Mouse (Mus musculus) CH12.LX (cell line): ENCODE measurements around the gene E030018B13Rik. TPM values are rescaled to one million over a fixed set of nuclear protein-coding genes. Genes with fewer than 3 reads are reported as not detected.

Source experiments
- DNase-seq: peaks from one replicate; pipeline ENCODE4 v3.0.0-alpha.2; 2013; ENCODE audit errors: extremely low read depth
- H3K27ac ChIP-seq: 2 replicates; pipeline ENCODE4 v1.5.1; 2012; ENCODE audit warnings: low read depth, mild to moderate bottlenecking, control low read depth, moderate library complexity; ENCODE audit not compliant: insufficient read depth
- H3K27me3 ChIP-seq: replicated peaks from 2 replicates; pipeline ENCODE3; 2012; ENCODE audit warnings: inconsistent platforms
- H3K36me3 ChIP-seq, 2 experiments: replicated peaks in 1 of 2; 2 replicates each; pipeline versions ENCODE3 to v1.6.1; 2012; ENCODE audit warnings: inconsistent platforms in 1 of 2, low read length in 1 of 2, mild to moderate bottlenecking in 1 of 2, mixed read lengths in 1 of 2, moderate library complexity in 1 of 2; ENCODE audit not compliant: control insufficient read depth in 1 of 2, insufficient read depth in 1 of 2
- H3K4me1 ChIP-seq, 2 experiments: 2 replicates each; pipeline ENCODE4 v1.6.1; 2012; ENCODE audit warnings: inconsistent platforms in 1 of 2, moderate library complexity in 1 of 2; ENCODE audit not compliant: insufficient read depth in 2 of 2, control insufficient read depth in 1 of 2
- H3K4me2 ChIP-seq: 2 replicates; pipeline ENCODE4 v1.6.1; 2012; ENCODE audit warnings: low read depth, mild to moderate bottlenecking, control low read depth; ENCODE audit not compliant: poor library complexity, insufficient read depth, severe bottlenecking
- H3K4me3 ChIP-seq, 3 experiments: fragments of 150-350 bp in 1 of 3; sonication (generic) in 1 of 3; replicated peaks in 1 of 3; 2 replicates each; pipeline versions ENCODE3 to v1.5.1; 2011 to 2012; ENCODE audit warnings: low read depth in 2 of 3, low read length in 2 of 3, mild to moderate bottlenecking in 2 of 3, moderate library complexity in 2 of 3, control low read depth in 1 of 3, improper control_type of control experiment in 1 of 3, inconsistent platforms in 1 of 3, mixed read lengths in 1 of 3; ENCODE audit not compliant: poor library complexity in 1 of 3
- H3K79me2 ChIP-seq: replicated peaks from 2 replicates; pipeline ENCODE4 v1.6.1; 2012; ENCODE audit warnings: mild to moderate bottlenecking, moderate library complexity; ENCODE audit not compliant: control insufficient read depth, poor library complexity, insufficient read depth, severe bottlenecking; ENCODE audit errors: extremely low read depth
- H3K9ac ChIP-seq: 2 replicates; pipeline ENCODE4 v1.6.1; 2012; ENCODE audit warnings: low read depth, mild to moderate bottlenecking, control low read depth, moderate library complexity; ENCODE audit not compliant: insufficient read depth
- H3K9me3 ChIP-seq: replicated peaks from 2 replicates; pipeline ENCODE3; 2012; ENCODE audit warnings: low read length, inconsistent platforms, mixed read lengths
- BHLHE40 ChIP-seq: IDR thresholded peaks from 2 replicates; pipeline ENCODE4 v1.6.1; 2011; ENCODE audit warnings: mild to moderate bottlenecking, low read depth, low read length, improper control_type of control experiment
- CHD2 ChIP-seq: IDR thresholded peaks from 2 replicates; pipeline ENCODE4 v1.6.1; 2011; ENCODE audit warnings: low read length, improper control_type of control experiment
- CTCF ChIP-seq, 2 experiments: IDR thresholded peaks in 1 of 2; conservative IDR thresholded peaks in 1 of 2; 2 replicates each; pipeline ENCODE4 v1.5.1; 2011 to 2012; ENCODE audit warnings: low read depth in 2 of 2, low read length in 2 of 2, improper control_type of control experiment in 1 of 2, inconsistent platforms in 1 of 2, mild to moderate bottlenecking in 1 of 2, moderate library complexity in 1 of 2
- E2F4 ChIP-seq: IDR thresholded peaks from 2 replicates; pipeline ENCODE4 v1.6.1; 2011; ENCODE audit warnings: low read depth, low read length, improper control_type of control experiment; ENCODE audit not compliant: insufficient replicate concordance
- ELF1 ChIP-seq: IDR thresholded peaks from 2 replicates; pipeline ENCODE4 v1.6.1; 2014; ENCODE audit warnings: low read depth, mild to moderate bottlenecking, inconsistent platforms, low read length, improper control_type of control experiment
- EP300 ChIP-seq: IDR thresholded peaks from 2 replicates; pipeline ENCODE4 v1.6.1; 2011; ENCODE audit warnings: low read length, improper control_type of control experiment
- IRF4 ChIP-seq: IDR thresholded peaks from 2 replicates; pipeline ENCODE4 v1.6.1; 2014; ENCODE audit warnings: low read depth, mild to moderate bottlenecking, inconsistent platforms, low read length, improper control_type of control experiment
- KAT2A ChIP-seq: IDR thresholded peaks from 2 replicates; pipeline ENCODE4 v1.6.1; 2012; ENCODE audit warnings: low read length, improper control_type of control experiment, inconsistent platforms; ENCODE audit not compliant: insufficient replicate concordance
- MAZ ChIP-seq: IDR thresholded peaks from 2 replicates; pipeline ENCODE4 v1.6.1; 2012; ENCODE audit warnings: low read depth, mild to moderate bottlenecking, inconsistent platforms, low read length, improper control_type of control experiment, moderate library complexity
- MEF2A ChIP-seq: IDR thresholded peaks from 2 replicates; pipeline ENCODE4 v1.6.1; 2014; ENCODE audit warnings: low read depth, mild to moderate bottlenecking, inconsistent platforms, low read length, improper control_type of control experiment, borderline replicate concordance
- MYC ChIP-seq: IDR thresholded peaks from 2 replicates; pipeline ENCODE4 v1.6.1; 2011; ENCODE audit warnings: low read depth, mild to moderate bottlenecking, improper control_type of control experiment, low read length
- NELFE ChIP-seq: IDR thresholded peaks from 2 replicates; pipeline ENCODE4 v1.6.1; 2011; ENCODE audit warnings: low read depth, low read length, improper control_type of control experiment
- PAX5 ChIP-seq: IDR thresholded peaks from 2 replicates; pipeline ENCODE4 v1.6.1; 2012; ENCODE audit warnings: low read length, inconsistent platforms, mixed read lengths
- POLR2A ChIP-seq: IDR thresholded peaks from 2 replicates; pipeline ENCODE4 v1.6.1; 2011; ENCODE audit warnings: low read depth, mild to moderate bottlenecking, improper control_type of control experiment, low read length
- RCOR1 ChIP-seq: conservative IDR thresholded peaks from 2 replicates; pipeline ENCODE4 v1.6.1; 2012; ENCODE audit warnings: low read depth, mild to moderate bottlenecking, inconsistent platforms, low read length, improper control_type of control experiment
- SIN3A ChIP-seq: IDR thresholded peaks from 2 replicates; pipeline ENCODE4 v1.6.1; 2012; ENCODE audit warnings: low read length, improper control_type of control experiment, inconsistent platforms
- SMC3 ChIP-seq: IDR thresholded peaks from 2 replicates; pipeline ENCODE4 v1.6.1; 2011; ENCODE audit warnings: low read depth, low read length, improper control_type of control experiment
- UBTF ChIP-seq: IDR thresholded peaks from 2 replicates; pipeline ENCODE4 v1.6.1; 2012; ENCODE audit warnings: low read depth, mild to moderate bottlenecking, inconsistent platforms, low read length, improper control_type of control experiment, moderate library complexity
- ZC3H11A ChIP-seq: IDR thresholded peaks from 2 replicates; pipeline ENCODE4 v1.6.1; 2012; ENCODE audit warnings: low read depth, mild to moderate bottlenecking, inconsistent platforms, low read length, improper control_type of control experiment
- ZKSCAN1 ChIP-seq: IDR thresholded peaks from 2 replicates; pipeline ENCODE4 v1.6.1; 2012; ENCODE audit warnings: low read depth, inconsistent platforms, low read length, improper control_type of control experiment, borderline replicate concordance
- ZMIZ1 ChIP-seq: IDR thresholded peaks from 2 replicates; pipeline ENCODE4 v1.6.1; 2012; ENCODE audit warnings: low read depth, mild to moderate bottlenecking, inconsistent platforms, low read length, improper control_type of control experiment
- dilution Hi-C: fragments of 300-500 bp; cut with MboI; formaldehyde crosslinking; loops from 2 replicates; pipeline ENCODE4 v1.14.3; 2020; ENCODE audit warnings: low sequenced_read_pairs; ENCODE audit not compliant: extremely low pct_unique_long_range_greater_than_20kb, extremely low pct_ligation_motif_present
- in situ Hi-C: fragments of 300-500 bp; cut with MboI; formaldehyde crosslinking; loops from 3 replicates; pipeline ENCODE4 v1.14.3; 2019; ENCODE audit warnings: low sequenced_read_pairs, low pct_ligation_motif_present, low pct_unique_long_range_greater_than_20kb, mixed read lengths
- polyA plus RNA-seq: library from polyadenylated mRNA; unstranded; fragments of >175 nt; gene quantifications from 2 replicates; pipeline ENCODE4 v1.2.1, GENCODE M21; 2012; ENCODE audit warnings: low read depth; ENCODE audit not compliant: insufficient read length
- total RNA-seq, 2 experiments: library from RNA; depleted of rRNA; stranded (reverse); fragments of 300-350 nt in 1 of 2; fragments of >200 nt in 1 of 2; gene quantifications; 2 replicates each; pipeline ENCODE4 v1.2.3; 2012 to 2014

Gene E030018B13Rik
- total and polyA plus RNA-seq, 3 experiments, result not detected

GRCm38 (mm10) chr7:63925413-63926360 lies 9.0 kb downstream of the E030018B13Rik start:
- in situ Hi-C loops, result no loop called here
- Histone ChIP-seq H3K9me3 (peaks cover 8% of the 10 kb centered on the region), H3K9ac (no peak overlapping the region), H3K4me3 (no peak overlapping the region), H3K27ac (no peak overlapping the region), H3K4me1 (peaks cover 10 to 36% of the 10 kb centered on the region in 2 experiments), H3K79me2 (0 out of 2 replicates have a peak, but pooled peaks cover 4% of the 10 kb centered on the region), H3K27me3 (no peaks in the 10 kb centered on the region), H3K36me3 (peaks cover 0 to 14% of the 10 kb centered on the region in 2 experiments), H3K4me2 (0 out of 2 replicates have a peak overlapping the region, but pooled peaks have one; percentile 9)
- dilution Hi-C loops, result no loop called here
- TF ChIP-seq MYC (no peak), POLR2A (no peak), MEF2A (no peak), MAZ (no peak), PAX5 (no peak), EP300 (peak; percentile 31; the same call in 1 of the 2 replicates), ELF1 (0 out of 2 replicates have a peak, but pooled peaks have one; percentile 32), BHLHE40 (no peak), ZC3H11A (no peak), CTCF (conservative IDR thresholded peaks at IDR 0.05 in 1 of 2, IDR thresholded peaks at IDR 0.05 in 1 of 2; ENCODE audit: low read depth in 2 of 2, low read length in 2 of 2) (no peak), UBTF (no peak), CHD2 (peak; percentile 35; the same call in 1 of the 2 replicates)
- peak; percentile 57 for DNase-seq

GRCm38 (mm10) chr7:63926492-63926891 lies 9.8 kb downstream of the E030018B13Rik start:
- Histone ChIP-seq H3K4me1 (peaks cover 12 to 38% of the 10 kb centered on the region in 2 experiments), H3K27me3 (no peaks in the 10 kb centered on the region), H3K79me2 (0 out of 2 replicates have a peak, but pooled peaks cover 4% of the 10 kb centered on the region), H3K36me3 (peaks cover 0 to 7% of the 10 kb centered on the region in 2 experiments), H3K27ac (no peak overlapping the region)
- no peak for DNase-seq
- in situ Hi-C loops, result no loop called here
- no peak for TF ChIP-seq E2F4
- TF ChIP-seq SIN3A, result no peak
- TF ChIP-seq RCOR1, result no peak
- TF ChIP-seq KAT2A, result no peak
- TF ChIP-seq NELFE, result no peak
- no peak for TF ChIP-seq IRF4
- TF ChIP-seq ZMIZ1, result no peak
- TF ChIP-seq SMC3, result no peak
- no peak for TF ChIP-seq ZKSCAN1
- TF ChIP-seq, all 38 proteins: peak for 0
- Histone ChIP-seq H3K4me2 (no peak overlapping the region), H3K9me3 (peaks cover 8% of the 10 kb centered on the region), H3K9ac (no peak overlapping the region), H3K4me3 (no peak overlapping the region)
- dilution Hi-C loops, result no loop called here
